Mouse (Mus musculus) v-Abl transformed pro-B cells (cell line): Measurements from ENCODE around the gene Ppp4r1.

Experiments
- in situ Hi-C, 2 experiments: fragments of 400-800 bp; cut with MboI; formaldehyde crosslinking; loops; one replicate each; pipeline ENCODE4 v1.15.1; 2025; ENCODE audit not compliant: unreplicated experiment in 2 of 2

The Ppp4r1 gene

DNA sequence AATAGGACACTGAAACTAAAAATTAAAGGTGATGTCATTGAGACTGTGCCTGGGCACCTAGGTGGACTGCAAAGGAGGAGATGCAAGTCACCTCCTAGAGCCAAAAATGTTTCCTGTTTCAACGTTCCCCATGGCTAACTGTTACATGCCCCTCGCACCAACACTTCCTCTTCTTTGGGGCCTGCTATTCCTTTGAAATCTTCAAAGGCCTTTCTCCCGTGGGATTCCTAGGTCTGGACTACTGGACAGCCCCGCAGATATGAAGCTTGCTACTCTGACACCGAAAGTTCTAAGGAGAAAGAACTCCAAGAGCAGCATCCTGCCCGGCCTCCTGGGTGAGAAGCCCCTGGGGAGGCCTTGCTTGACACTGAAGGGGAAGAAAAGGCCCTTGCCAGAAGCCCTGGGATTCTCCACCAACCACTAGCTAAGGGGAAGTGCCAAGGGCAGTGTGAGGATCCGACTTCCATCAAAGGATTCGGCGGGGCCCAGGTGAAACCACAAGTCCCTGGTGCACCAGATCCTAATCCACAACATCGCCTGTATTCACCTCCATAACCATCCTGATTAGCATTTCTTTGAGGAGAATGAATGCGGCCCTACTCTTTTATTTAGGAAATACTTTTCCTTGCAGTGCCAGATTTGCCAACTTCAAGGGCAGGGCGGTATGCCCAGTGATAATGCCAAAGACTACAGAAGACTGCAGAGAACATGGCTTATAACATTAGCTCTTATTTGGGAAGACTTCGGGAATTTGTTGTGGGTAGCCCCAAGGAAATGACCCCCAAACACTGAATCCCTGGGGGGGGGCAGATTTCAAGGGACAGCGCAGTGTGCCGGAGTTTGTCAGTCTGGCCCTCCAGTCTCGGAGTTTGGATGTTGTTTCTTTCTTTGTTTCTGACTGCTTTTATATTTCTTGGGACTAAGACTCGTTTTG lies 11.1 kb upstream of the Ppp4r1 start:
- in situ Hi-C loops = loop anchor here in 1 of 2 experiments (5.0 kb wide), 2 partner anchors 49 to 81 kb away; no protein-coding TSS in a partner anchor

DNA sequence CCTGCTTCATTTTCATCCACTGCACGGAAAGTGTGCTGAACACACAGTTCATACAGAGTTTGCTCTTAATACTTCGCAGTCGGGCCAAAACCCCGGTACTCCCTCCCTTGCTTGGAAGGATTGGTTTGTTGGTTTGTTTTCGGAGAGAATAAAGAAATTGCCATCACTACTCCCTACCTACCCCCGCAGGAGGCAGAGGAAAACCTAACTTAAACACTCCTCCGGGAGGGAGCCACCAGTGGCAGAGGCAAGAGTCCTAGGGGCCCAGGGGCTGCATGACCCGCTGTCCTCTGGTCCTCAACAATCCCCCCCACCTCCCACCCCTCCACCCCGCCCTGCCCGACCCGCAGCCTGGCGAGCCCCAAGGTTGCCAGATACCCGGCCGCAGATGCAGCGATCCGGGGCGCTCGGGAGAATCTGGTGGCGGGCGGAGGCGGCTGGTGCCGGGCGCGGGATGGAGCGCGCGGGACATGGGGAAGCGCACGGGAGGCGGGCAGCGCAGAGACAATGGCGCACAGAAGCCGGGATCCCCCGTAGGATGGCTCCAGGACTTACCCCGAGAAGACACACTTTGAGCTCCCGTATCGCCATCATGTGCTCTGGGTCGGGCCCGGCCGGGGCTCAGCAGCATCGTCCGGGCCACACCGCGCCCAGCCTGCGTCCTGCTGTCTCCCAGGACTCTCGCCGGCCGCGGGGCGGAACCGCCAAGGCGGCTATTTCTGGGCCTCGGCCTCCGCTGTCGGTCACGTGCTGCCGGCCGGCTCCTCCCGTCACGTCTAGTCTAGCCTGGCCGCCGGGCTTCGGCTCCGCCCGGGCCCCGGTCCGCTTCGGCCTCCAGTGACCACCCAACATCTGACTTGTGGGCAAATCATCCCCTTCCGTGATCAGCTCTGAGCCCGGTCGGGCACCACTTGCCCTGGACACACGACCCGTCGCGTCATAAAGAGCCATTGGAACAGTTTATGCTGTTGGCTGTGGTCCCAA lies 10.1 kb upstream of the Ppp4r1 start, which contains the start of gene Rab31:
Gene Rab31 (minus strand): TSS at position 802 of the 984 bp plus-strand sequence.
- in situ Hi-C loops = loop anchor here in 1 of 2 experiments (5.0 kb wide), 2 partner anchors 50 to 80 kb away; no protein-coding TSS in a partner anchor

DNA sequence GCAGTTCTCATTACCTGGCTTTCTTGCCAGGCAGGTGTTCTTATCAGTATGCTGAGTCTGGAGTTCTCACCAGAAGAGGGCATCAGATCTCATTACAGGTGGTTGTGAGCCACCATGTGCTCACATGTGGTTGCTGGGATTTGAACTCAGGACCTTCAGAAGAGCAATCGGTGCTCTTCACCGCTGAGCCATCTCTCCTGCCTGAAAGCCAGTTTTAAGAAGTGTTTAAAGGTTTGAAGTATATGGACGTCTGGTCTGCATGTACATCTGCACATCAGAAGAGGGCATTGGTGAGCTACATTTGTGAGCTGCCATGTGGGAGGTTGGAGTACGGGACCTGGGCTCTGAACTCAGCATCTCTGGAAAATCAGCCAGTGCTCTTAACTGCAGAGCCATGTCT lies 8.8 kb upstream of the Ppp4r1 start:
- in situ Hi-C loops = loop anchor here in 1 of 2 experiments (5.0 kb wide), 2 partner anchors 51 to 79 kb away; no protein-coding TSS in a partner anchor

DNA sequence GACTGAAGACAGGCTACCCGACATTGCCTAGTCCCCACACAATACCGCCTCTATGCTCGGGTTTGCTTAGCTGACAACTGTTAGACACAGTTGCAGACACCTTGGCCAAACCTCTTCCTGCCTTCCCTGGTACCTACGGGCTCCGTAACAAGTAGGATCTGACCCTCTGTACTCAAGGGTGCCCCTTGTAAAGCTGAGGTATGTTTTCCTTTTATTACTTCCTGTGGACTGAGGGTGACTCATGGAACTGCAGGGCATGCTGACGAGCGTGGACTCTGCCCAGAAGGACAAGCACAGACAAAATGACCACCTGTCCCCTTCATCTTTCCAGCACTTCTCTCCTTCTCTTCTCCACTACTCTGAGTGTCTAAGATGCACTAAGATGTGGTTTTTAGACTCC lies 7.9 kb upstream of the Ppp4r1 start:
- in situ Hi-C loops = loop anchor here in 1 of 2 experiments (5.0 kb wide), 2 partner anchors 52 to 78 kb away; no protein-coding TSS in a partner anchor

DNA sequence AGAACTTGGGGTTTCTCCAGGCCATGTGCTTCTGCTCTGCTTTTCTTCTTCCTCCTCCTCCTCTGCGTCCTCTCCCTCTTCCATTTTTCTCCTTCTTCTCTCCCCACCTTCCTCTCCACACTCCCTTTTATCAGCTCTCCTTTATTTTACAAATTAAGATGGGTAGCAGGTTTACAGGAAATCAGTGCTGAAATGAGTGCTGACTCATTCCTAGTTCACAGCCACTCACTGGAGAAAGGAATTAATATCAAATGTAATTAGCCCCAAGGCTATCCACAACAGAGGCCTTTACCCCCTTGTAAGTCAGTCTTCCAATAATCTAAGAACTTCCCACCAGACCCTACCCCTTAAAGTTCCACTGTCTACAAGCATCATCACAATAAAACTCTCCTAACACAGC lies 6.1 kb upstream of the Ppp4r1 start:
- in situ Hi-C loops = loop anchor here (25.0 kb wide), 1 partner anchor 164 kb away; the partner anchor contains the start of gene Vapa (in 2 of the 2)

DNA sequence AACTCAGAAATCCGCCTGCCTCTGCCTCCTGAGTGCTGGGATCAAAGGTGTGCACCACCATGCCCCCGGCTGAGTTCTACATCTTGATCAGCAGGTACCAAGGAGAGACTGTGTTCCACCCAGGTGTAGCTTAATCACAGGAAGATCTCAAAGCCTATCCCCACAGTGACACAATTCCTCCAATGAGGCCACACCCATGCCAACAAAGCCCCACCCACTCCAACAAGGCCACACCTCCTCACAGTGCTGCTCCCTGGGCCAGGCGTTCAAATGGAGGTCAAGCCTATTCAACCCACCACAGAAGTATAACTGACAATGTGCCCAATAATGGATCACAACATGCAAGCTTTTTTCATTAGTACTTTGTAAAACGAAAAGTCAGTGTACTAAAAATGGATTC lies 4.9 kb upstream of the Ppp4r1 start:
- in situ Hi-C loops = loop anchor here (25.0 kb wide), 1 partner anchor 165 kb away; the partner anchor contains the start of gene Vapa (in 2 of the 2)

DNA sequence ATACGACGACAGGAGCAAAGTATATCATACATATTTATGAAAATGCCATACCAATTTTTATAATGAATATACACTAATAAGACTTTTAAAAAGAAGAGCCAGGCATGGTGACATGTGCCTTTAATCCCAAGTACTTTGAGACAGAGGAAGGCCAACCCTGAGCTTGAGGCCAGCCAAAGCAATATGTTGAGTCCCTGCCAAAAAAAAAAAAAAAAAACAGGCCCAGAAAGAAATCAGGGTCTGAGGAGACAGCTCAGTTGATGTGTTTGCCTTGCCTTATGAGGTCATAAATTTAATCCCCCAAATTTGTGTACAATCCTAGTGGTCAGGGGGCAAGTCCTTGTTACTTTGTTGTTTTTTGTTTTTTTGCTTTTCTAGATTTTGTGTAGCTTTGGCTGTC lies 1.4 kb upstream of the Ppp4r1 start:
- in situ Hi-C loops = loop anchor here (5.0 to 25.0 kb wide), 2 partner anchors 46 to 169 kb away; partner anchors contain the start of gene Vapa (in 2 of the 2)

DNA sequence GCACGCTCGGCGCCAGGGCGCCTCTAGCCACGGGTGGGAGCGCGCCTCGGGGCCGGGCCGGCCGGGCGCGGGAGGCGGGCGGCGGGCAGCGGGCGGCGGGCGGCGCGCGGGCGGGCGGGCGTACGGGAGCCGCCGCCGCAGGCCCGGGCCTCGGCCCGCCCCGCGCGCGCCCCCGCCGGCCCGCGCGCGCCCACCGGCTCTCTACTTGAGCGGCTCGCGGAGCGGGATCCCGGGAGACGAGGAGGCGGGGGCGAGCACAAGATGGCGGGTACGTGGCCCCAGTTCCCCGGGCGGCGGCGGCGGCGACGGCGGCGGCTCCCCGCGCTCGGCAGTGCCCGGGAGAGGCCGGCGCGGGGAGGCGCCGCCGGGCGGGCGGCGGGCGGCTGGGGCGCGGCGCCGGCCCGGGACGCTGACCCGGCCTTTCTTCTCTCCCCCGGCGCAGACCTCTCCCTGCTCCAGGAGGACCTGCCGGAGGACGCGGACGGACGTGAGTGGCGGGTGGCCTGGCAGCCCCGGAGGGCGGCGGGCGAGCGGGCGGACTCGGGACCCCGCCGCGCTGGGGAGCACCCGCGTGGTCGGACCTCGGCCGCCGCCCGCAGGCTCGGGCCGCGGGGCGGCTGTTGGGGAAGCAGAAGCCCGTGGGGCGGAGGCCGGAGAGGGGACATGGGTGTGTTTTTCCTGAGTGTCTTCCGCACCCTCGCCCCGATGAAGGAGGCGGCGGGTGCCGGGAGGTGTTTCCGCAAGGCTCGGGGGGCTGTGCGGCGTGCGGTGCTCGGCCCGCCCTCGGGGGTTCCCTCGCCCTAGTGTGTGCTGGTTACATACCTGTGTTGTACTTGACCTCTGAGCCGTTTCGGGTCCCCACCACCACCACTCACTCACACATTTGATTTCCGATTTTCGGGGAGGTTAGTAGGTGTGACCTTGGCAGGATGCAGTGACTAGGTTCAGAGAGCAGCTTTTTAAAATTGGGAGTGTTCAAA lies 1.1 kb downstream of the Ppp4r1 start:
- in situ Hi-C loops = loop anchor here (5.0 to 25.0 kb wide), 2 partner anchors 44 to 171 kb away; partner anchors contain the start of gene Vapa (in 2 of the 2)

DNA sequence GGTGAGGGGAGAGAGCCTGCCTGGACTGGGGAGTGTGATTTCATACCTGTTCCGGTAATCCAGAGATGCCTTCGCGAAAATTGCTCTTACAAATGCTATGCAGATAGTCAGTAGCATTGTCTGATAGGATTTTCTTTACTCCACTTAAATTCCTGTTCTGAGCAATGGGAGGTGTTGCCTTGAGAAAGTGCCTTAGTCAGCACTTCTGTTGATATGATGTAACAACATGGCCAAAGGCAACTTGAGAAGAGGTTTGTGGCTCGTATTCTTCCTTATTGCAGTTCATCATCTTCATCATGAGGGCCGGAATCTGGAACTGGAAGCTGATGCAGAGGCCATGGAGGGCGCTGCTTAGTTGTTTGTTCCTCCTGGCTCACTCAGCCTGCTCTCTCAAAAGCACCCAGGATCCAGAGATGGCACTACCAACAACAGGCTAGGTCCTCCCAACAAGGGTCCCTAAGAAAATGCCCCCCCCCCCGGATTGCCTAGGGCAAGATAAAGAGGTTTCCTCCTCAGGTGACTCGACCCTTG lies 2.3 kb downstream of the Ppp4r1 start:
- in situ Hi-C loops = loop anchor here (5.0 to 25.0 kb wide), 2 partner anchors 43 to 172 kb away; partner anchors contain the start of gene Vapa (in 2 of the 2)

DNA sequence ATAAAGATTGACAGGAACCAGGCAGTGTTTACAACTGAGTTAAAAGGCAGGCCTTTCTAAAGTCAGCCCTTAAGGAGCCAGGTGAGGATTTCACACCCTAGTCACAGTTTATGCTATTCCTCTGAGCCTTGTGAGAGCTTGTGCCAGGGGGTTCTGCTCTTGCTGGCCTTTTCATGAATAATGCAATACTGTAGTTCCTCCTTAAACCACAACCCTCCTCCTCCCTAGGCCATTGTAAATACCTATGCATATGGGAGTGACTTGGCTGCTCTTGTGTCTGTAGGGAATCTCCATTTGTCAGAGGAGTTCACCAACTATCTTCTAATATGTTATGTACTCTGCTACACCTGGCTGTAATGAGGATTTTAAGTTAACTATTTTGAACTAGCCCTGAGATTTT lies 3.3 kb downstream of the Ppp4r1 start:
- in situ Hi-C loops = loop anchor here (25.0 kb wide), 1 partner anchor 173 kb away; the partner anchor contains the start of gene Vapa (in 2 of the 2)

DNA sequence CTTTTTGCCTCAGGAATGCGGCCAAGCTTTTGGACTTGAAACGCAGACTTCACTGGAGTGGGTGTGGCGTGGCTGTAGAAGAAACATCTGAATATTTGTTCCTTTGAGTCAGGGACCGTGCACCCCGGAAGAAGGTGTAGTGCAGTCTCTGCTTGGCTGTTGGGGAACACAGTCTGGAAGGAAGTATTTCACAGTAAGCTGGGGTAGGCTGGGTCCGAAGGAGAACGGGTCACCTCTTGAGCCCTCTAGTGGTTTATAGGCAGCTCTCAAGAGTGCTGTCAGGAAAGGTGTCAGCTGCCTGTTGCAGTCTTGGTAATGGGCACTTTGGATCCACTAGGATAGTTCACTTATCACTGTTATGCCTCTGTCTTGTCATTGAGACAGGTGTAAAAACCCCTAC lies 3.9 kb downstream of the Ppp4r1 start:
- in situ Hi-C loops = loop anchor here (25.0 kb wide), 1 partner anchor 174 kb away; the partner anchor contains the start of gene Vapa (in 2 of the 2)

DNA sequence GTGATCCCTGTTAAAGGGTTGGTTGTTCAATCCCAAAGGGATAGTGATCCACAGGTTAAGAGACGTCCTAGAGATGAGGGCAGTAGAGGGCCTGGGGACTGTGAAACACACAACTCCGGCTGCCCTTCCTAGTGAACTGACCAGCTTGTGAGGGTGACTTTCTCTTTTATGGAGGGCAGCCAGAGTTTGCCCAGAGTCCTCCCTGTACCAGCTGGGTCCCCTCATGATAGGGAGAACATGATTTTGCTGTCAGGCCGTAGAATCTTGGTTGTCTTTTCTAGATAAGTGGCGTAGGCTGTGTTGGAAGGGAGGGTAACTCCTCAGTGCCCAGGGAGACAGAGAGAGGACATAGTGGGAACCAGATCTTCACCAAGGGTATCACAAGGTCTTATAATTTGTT lies 4.9 kb downstream of the Ppp4r1 start:
- in situ Hi-C loops = loop anchor here (25.0 kb wide), 1 partner anchor 175 kb away; the partner anchor contains the start of gene Vapa (in 2 of the 2)

DNA sequence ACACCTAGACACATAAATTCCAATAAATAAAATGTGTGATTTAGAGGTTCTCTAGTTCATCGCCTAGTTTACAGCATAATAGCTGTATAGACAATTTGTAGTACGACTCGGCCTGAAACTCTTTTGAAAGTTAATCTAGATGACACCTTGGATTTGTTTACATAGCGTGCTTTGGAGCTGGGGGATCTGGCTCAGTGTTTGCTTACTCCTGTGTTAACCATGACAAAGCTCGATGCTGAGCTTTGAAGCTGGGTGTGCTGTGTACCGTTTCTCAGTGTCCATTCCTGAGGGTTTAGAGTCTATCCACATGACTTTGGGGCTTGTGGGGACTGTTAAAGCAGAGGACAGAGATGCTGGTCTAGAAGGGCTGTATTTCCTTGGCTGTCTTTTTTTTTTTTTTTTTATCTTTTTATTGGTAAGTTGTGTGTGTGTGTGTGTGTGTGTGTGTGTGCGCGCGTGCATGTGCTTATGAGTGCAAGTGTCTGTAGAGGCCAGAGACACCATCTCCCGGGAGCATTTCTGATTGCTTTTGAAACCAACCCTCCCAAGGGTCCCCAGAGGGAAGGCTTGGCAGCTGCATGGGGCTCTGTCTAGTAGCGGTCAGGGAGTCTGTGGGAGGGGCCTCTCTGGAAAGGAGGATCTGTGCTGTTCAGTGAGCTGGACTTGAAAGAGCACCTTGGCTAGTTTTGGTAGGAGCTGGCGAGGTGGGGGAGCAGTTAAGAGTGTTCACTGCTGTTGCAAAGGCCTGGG lies 6.3 kb downstream of the Ppp4r1 start:
- in situ Hi-C loops = loop anchor here (25.0 kb wide), 1 partner anchor 176 kb away; the partner anchor contains the start of gene Vapa (in 2 of the 2)

DNA sequence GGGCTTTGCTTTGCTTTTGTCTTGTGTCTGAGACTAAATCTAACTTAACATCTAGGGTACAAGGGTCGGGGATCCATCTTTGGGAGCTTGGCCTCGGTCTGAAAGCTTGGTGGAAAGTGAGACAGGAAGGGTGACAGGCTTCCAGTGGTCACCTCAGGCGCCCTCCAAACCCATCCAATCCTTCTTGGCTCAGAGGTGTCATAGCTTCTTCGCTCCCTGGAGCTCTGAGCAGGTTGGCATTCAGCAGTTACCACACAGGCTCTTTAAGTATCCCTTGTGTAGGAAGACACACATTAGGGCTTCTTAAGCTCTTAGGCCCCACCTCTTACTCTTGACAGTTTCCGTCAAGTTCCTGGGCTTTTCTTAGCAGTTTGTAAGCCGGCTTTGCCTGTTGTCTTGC lies 7.2 kb downstream of the Ppp4r1 start:
- in situ Hi-C loops = loop anchor here (25.0 kb wide), 1 partner anchor 177 kb away; the partner anchor contains the start of gene Vapa (in 2 of the 2)

DNA sequence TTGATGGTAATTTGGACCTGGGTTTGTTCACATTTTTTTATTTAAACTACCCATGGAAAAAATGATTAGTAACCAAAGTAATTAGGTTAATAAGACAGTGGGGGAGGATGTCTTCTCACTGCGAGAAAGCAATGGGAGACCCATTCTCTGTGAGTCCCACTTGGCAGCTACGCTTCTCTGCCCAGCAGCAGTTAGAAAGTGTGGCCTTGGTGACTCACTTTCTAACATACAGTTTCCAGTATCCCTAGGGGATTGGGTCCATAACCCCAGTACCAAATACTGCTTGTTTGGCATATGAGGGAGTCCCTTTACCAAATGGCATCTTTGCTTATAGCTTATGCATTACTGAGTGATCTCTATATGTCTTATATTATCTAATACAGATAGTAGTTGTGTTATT lies 8.8 kb downstream of the Ppp4r1 start:
- in situ Hi-C loops = loop anchor here (25.0 kb wide), 1 partner anchor 179 kb away; the partner anchor contains the start of gene Vapa (in 2 of the 2)

DNA sequence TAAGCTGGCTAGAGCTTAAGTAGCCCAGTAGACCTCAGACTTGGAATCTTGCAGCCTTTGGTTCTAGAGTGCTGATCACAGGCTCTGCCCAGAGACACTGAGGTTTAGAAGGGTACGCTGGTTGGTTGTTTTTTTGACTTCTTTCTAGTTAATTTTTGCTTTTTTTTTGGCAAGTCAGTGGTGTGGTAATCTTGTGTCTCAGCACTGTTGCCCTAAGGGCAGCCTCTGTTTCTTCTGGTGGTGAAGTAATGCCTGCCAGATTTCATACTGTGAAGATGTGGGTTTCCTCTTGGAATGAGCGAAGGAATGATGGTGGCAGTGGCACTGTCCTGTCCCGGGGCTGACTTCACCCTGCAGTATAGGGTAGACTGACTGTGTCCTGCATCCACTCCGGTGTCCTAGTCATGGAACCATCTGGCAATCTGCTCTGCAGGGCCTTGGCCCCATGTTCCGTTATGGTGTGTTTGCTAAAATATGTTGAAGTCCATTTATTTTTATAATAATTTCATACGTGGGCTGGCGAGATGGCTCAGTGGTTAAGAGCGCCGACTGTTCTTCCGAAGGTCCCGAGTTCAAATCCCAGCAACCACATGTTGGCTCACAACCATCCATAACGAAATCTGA lies 11.0 kb downstream of the Ppp4r1 start:
- in situ Hi-C loops = loop anchor here (25.0 kb wide), 1 partner anchor 181 kb away; the partner anchor contains the start of gene Vapa (in 2 of the 2)
